In genomic region chr5:124571068-124571467, GRCm38 (mm10) we compare ENCODE assay signal across 13 mouse cellular contexts. TPM values are rescaled to one million over a fixed set of nuclear protein-coding genes. Genes with fewer than 3 reads are reported as not detected.
A peak's percentile ranks its signal among the peaks of the same experiment; 100 is the strongest.
DNase-seq lines count a peak whose midpoint lies in the region; ATAC-seq and TF ChIP-seq lines count a peak whose summit lies in the region.
"Had no signal": no experiment of that assay in that cellular context is flagged by ENCODE, and none has a peak within 500 bp of the region (broad histone marks: within the 10 kb centered on the region; RNA-seq: fewer than 3 reads in every experiment).

No protein-coding gene starts in this region.

- DNase-seq in right cerebral cortex, adult 18-20 months: peak; percentile 75
- DNase-seq in right cerebral cortex, postnatal 4 days: no peak
- peak; percentile 20 to 22 for DNase-seq in frontal cortex, postnatal 25 days (ENCODE audit: low spot score in 2 of 2)
- peak; percentile 62 to 71 for DNase-seq in left cerebral cortex, adult 18-20 months (ENCODE audit: low spot score in 2 of 2)
- DNase-seq in liver, postnatal 0 days: no peak
- no peak for DNase-seq in spleen, postnatal 4 days (ENCODE audit: low spot score in 2 of 2)
- DNase-seq in urinary bladder, postnatal 36 days (ENCODE audit: low spot score in 2 of 2): no peak
- DNase-seq: heart, postnatal 36 days had no signal

- no peak for TF ChIP-seq CTCF in liver, postnatal 0 days (IDR thresholded peaks at IDR 0.05; ENCODE audit: low read depth)

- WGBS in liver, postnatal 0 days (ENCODE audit: insufficient replicate concordance): 82% methylated on average over 12 of the region's 12 CpGs
- 78% methylated on average over 12 of the region's 12 CpGs for WGBS in liver, embryonic 12.5 days (ENCODE audit: insufficient replicate concordance)

- no peaks in the 10 kb centered on the region for H3K27me3 ChIP-seq in liver, postnatal 0 days (ENCODE audit: insufficient read depth, low read length)
- no peaks in the 10 kb centered on the region for H3K27me3 ChIP-seq in liver, embryonic 12.5 days (replicated peaks)
- H3K27me3 ChIP-seq: midbrain, embryonic 13.5 days had no signal

- H3K9me3 ChIP-seq in liver, postnatal 0 days (ENCODE audit: low read length): no peaks in the 10 kb centered on the region
- H3K9me3 ChIP-seq in liver, embryonic 12.5 days (replicated peaks): no peaks in the 10 kb centered on the region
- H3K9me3 ChIP-seq: midbrain, embryonic 13.5 days had no signal

- ATAC-seq in liver, postnatal 0 days: no peak
- no peak for ATAC-seq in liver, embryonic 12.5 days
- ATAC-seq: forebrain, embryonic 16.5 days; intestine, embryonic 16.5 days; midbrain, embryonic 13.5 days had no signal

- H3K27ac ChIP-seq in liver, postnatal 0 days (ENCODE audit: low read depth): no peak overlapping the region
- no peak overlapping the region for H3K27ac ChIP-seq in liver, embryonic 12.5 days
- H3K27ac ChIP-seq: midbrain, embryonic 13.5 days had no signal

- no peak overlapping the region for H3K4me3 ChIP-seq in liver, postnatal 0 days (ENCODE audit: low read depth, low read length)
- no peak overlapping the region for H3K4me3 ChIP-seq in liver, embryonic 12.5 days
- H3K4me3 ChIP-seq: midbrain, embryonic 13.5 days had no signal

- H3K36me3 ChIP-seq in liver, postnatal 0 days (replicated peaks; ENCODE audit: insufficient read depth, low read length): peaks cover 85% of the 10 kb centered on the region
- H3K36me3 ChIP-seq in liver, embryonic 12.5 days: peaks cover 100% of the 10 kb centered on the region

- H3K9ac ChIP-seq in liver, postnatal 0 days (replicated peaks): no peak overlapping the region
- H3K9ac ChIP-seq in liver, embryonic 12.5 days: no peak overlapping the region
- H3K9ac ChIP-seq: midbrain, embryonic 13.5 days had no signal

- TF ChIP-seq EP300 in liver, postnatal 0 days (IDR thresholded peaks at IDR 0.05; ENCODE audit: low read depth): no peak

- no peak overlapping the region for H3K4me2 ChIP-seq in liver, postnatal 0 days (ENCODE audit: low read depth, low read length)
- no peak overlapping the region for H3K4me2 ChIP-seq in liver, embryonic 12.5 days
- H3K4me2 ChIP-seq: liver, embryonic 11.5 days; midbrain, embryonic 13.5 days had no signal

- no peaks in the 10 kb centered on the region for H3K4me1 ChIP-seq in liver, postnatal 0 days (ENCODE audit: insufficient read depth)
- 0 out of 2 replicates have a peak, but pooled peaks cover 3% of the 10 kb centered on the region for H3K4me1 ChIP-seq in liver, embryonic 12.5 days
- H3K4me1 ChIP-seq: midbrain, embryonic 13.5 days had no signal

RNA-seq across cellular contexts. Expression of gene Eif2b1, which starts 7.9 kb away (rescaled TPM):
- 10 to 100 TPM; 30.6 to 31.3 TPM for total RNA-seq in left cerebral cortex, adult 18-20 months (2021)
- 26.3 and 30.7 TPM in 2 replicates for polyA plus RNA-seq in liver, postnatal 0 days (2015; fragmentation: Nextera tagmentation; extraction: Ambion mirVana)
- polyA plus RNA-seq in liver, embryonic 12.5 days (2016; fragmentation: Nextera tagmentation; extraction: Ambion mirVana): 74.6 and 80.1 TPM in 2 replicates

RNA-seq across cellular contexts. Expression of gene Gtf2h3, which starts 7.9 kb away (rescaled TPM):
- total RNA-seq in left cerebral cortex, adult 18-20 months (2021): 10 to 100 TPM; 25.0 to 29.6 TPM
- 13.2 and 14.7 TPM in 2 replicates for polyA plus RNA-seq in liver, postnatal 0 days (2015; fragmentation: Nextera tagmentation; extraction: Ambion mirVana)
- polyA plus RNA-seq in liver, embryonic 12.5 days (2016; fragmentation: Nextera tagmentation; extraction: Ambion mirVana): 42.1 and 43.3 TPM in 2 replicates

RNA-seq across cellular contexts. Expression of gene Ddx55, which starts 18.4 kb away (rescaled TPM):
- 10 to 100 TPM; 22.6 to 25.9 TPM for total RNA-seq in left cerebral cortex, adult 18-20 months (2021)
- polyA plus RNA-seq in liver, postnatal 0 days (2015; fragmentation: Nextera tagmentation; extraction: Ambion mirVana): 3.6 and 3.7 TPM in 2 replicates
- polyA plus RNA-seq in liver, embryonic 12.5 days (2016; fragmentation: Nextera tagmentation; extraction: Ambion mirVana): 11.9 and 12.4 TPM in 2 replicates

RNA-seq across cellular contexts. Expression of gene Tmed2, which starts 30.6 kb away (rescaled TPM):
- total RNA-seq in left cerebral cortex, adult 18-20 months (2021): 100 to 1,000 TPM; 103 to 122 TPM
- polyA plus RNA-seq in liver, postnatal 0 days (2015; fragmentation: Nextera tagmentation; extraction: Ambion mirVana): 253 and 267 TPM in 2 replicates
- polyA plus RNA-seq in liver, embryonic 12.5 days (2016; fragmentation: Nextera tagmentation; extraction: Ambion mirVana): 394 and 403 TPM in 2 replicates

RNA-seq across cellular contexts. Expression of gene Rilpl1, which starts 39.9 kb away (rescaled TPM):
- 10 to 100 TPM; 85.1 to 93.3 TPM for total RNA-seq in left cerebral cortex, adult 18-20 months (2021)
- 2.4 and 3.3 TPM in 2 replicates for polyA plus RNA-seq in liver, postnatal 0 days (2015; fragmentation: Nextera tagmentation; extraction: Ambion mirVana)
- 4.5 and 4.9 TPM in 2 replicates for polyA plus RNA-seq in liver, embryonic 12.5 days (2016; fragmentation: Nextera tagmentation; extraction: Ambion mirVana)

Comparison
In these comparisons a context has a peak if more than half of its experiments do, and no peak if none do; other contexts are left out.
1. DNase-seq: peak in right cerebral cortex, adult 18-20 months (single experiment), frontal cortex, postnatal 25 days (2 of 2) and left cerebral cortex, adult 18-20 months (2 of 2); none in right cerebral cortex, postnatal 4 days (single experiment), liver, postnatal 0 days (single experiment), spleen, postnatal 4 days (0 of 2) and urinary bladder, postnatal 36 days (0 of 2).